Mouse (Mus musculus) frontal cortex, postnatal 25 days (tissue): Measurements from ENCODE around the gene Rhbdl1.
A peak's percentile ranks its signal among the peaks of the same experiment; 100 is the strongest.
"Not testable (repeated sequence)": the region's sequence is repeated elsewhere in the genome, so short reads cannot be mapped to it uniquely, and the experiment has no call there.

Experiments used
- DNase-seq, 2 experiments: peaks; one replicate each; pipeline ENCODE4 v3.0.0; 2022; ENCODE audit warnings: low spot score in 2 of 2

Rhbdl1 gene

GRCm38 (mm10) chr17:25872676-25873075 is 35.6 kb upstream of the Rhbdl1 start:
- DNase-seq, result no peak

GRCm38 (mm10) chr17:25871566-25871965 is 34.5 kb upstream of the Rhbdl1 start:
- not testable (repeated sequence) for DNase-seq

- DNase-seq, result no peak
Measured at GRCm38 (mm10) chr17:25869954-25870353, 32.9 kb upstream of the Rhbdl1 start.

- no peak for DNase-seq
Measured at GRCm38 (mm10) chr17:25869498-25869897, 32.4 kb upstream of the Rhbdl1 start.

- DNase-seq, result peak; percentile 56 to 59
Measured at GRCm38 (mm10) chr17:25868601-25869191, 31.6 kb upstream of the Rhbdl1 start, which contains the start of gene Mcrip2. Gene Mcrip2 (minus strand): TSS chr17:25868764.

GRCm38 (mm10) chr17:25867836-25868600 is 30.9 kb upstream of the Rhbdl1 start:
- no peak for DNase-seq

GRCm38 (mm10) chr17:25867509-25867835 is 30.4 kb upstream of the Rhbdl1 start:
- DNase-seq, result no peak

GRCm38 (mm10) chr17:25866172-25866571 is 29.1 kb upstream of the Rhbdl1 start:
- no peak for DNase-seq

GRCm38 (mm10) chr17:25865288-25865687 is 28.2 kb upstream of the Rhbdl1 start:
- no peak for DNase-seq

- no peak for DNase-seq
Measured at GRCm38 (mm10) chr17:25864311-25864710, 27.2 kb upstream of the Rhbdl1 start.

GRCm38 (mm10) chr17:25863681-25864080 is 26.6 kb upstream of the Rhbdl1 start:
- DNase-seq, result no peak

GRCm38 (mm10) chr17:25861704-25862612 is 24.9 kb upstream of the Rhbdl1 start:
- DNase-seq, result no peak

GRCm38 (mm10) chr17:25860832-25861703 is 24.0 kb upstream of the Rhbdl1 start, which contains the start of gene Wdr90:
Gene Wdr90 (minus strand): TSS chr17:25861501.
- DNase-seq, result peak; percentile 81 to 86

- no peak for DNase-seq
Measured at GRCm38 (mm10) chr17:25860229-25860628, 23.1 kb upstream of the Rhbdl1 start.

- DNase-seq, result peak; percentile 78 to 90
Measured at GRCm38 (mm10) chr17:25844396-25844901, 7.4 kb upstream of the Rhbdl1 start, which contains the start of gene Rhot2. Gene Rhot2 (minus strand): TSS chr17:25844851.

- DNase-seq, result no peak
Measured at GRCm38 (mm10) chr17:25843636-25844395, 6.7 kb upstream of the Rhbdl1 start.

- no peak for DNase-seq
Measured at GRCm38 (mm10) chr17:25843122-25843521, 6.0 kb upstream of the Rhbdl1 start.

GRCm38 (mm10) chr17:25842509-25842908 is 5.4 kb upstream of the Rhbdl1 start:
- DNase-seq, result no peak

- no peak for DNase-seq
Measured at GRCm38 (mm10) chr17:25841117-25841880, 4.2 kb upstream of the Rhbdl1 start, which contains the start of gene Gm20683. Gene Gm20683 (minus strand): TSS chr17:25841763.
